Mouse (Mus musculus) midbrain, embryonic 11.5 days (tissue): Measurements from ENCODE around the gene Pde6g. TPM values are rescaled to one million over a fixed set of nuclear protein-coding genes. Genes with fewer than 3 reads are reported as not detected.
A peak's percentile ranks its signal among the peaks of the same experiment; 100 is the strongest.

Experiments
- ATAC-seq: fragments of 200-750 bp; cut with Nextera tagmentation; 2 replicates; pipeline ENCODE4 v1.8.0; 2017; ENCODE audit warnings: moderate TSS enrichment, moderate library complexity; ENCODE audit not compliant: low FRiP score
- DNase-seq: peaks from one replicate; pipeline ENCODE4 v3.0.0; 2015; ENCODE audit warnings: low spot score; ENCODE audit errors: missing footprints
- H3K27ac ChIP-seq: fragments of 300-500 bp; sonication (generic); 2 replicates; pipeline ENCODE4 v1.5.1; 2014; ENCODE audit warnings: low read depth, low read length
- H3K27me3 ChIP-seq: fragments of 300-500 bp; sonication (generic); 2 replicates; pipeline ENCODE4 v1.6.1; 2014; ENCODE audit warnings: mild to moderate bottlenecking, low read length, moderate library complexity, mixed read lengths; ENCODE audit not compliant: control insufficient read depth, insufficient read depth
- H3K36me3 ChIP-seq: fragments of 300-500 bp; sonication (generic); 2 replicates; pipeline ENCODE4 v1.6.1; 2014; ENCODE audit warnings: mild to moderate bottlenecking, low read length, moderate library complexity, mixed read lengths; ENCODE audit not compliant: control insufficient read depth, insufficient read depth
- H3K4me1 ChIP-seq: fragments of 300-500 bp; sonication (generic); 2 replicates; pipeline ENCODE4 v1.6.1; 2014; ENCODE audit warnings: low read length; ENCODE audit not compliant: control insufficient read depth, insufficient read depth
- H3K4me2 ChIP-seq: fragments of 300-500 bp; sonication (generic); 2 replicates; pipeline ENCODE4 v1.6.1; 2014; ENCODE audit warnings: mild to moderate bottlenecking, moderate library complexity
- H3K4me3 ChIP-seq: fragments of 300-500 bp; sonication (generic); 2 replicates; pipeline ENCODE4 v1.5.1; 2014; ENCODE audit warnings: low read depth, low read length
- H3K9ac ChIP-seq: fragments of 300-500 bp; sonication (generic); 2 replicates; pipeline ENCODE4 v1.6.1; 2014; ENCODE audit warnings: low read length
- H3K9me3 ChIP-seq: fragments of 300-500 bp; sonication (generic); 2 replicates; pipeline ENCODE4 v1.6.1; 2016; ENCODE audit warnings: low read length; ENCODE audit not compliant: control insufficient read depth
- WGBS: fragments of 180-500 bp; shearing (Covaris S2); extraction: QIAGEN DNeasy Blood & Tissue Kit; methylation state at CpG from one replicate; pipeline ENCODE4 v1.1.7; 2014; 5-methylcytosine and 5-hydroxymethylcytosine counted together
- polyA plus RNA-seq: library from polyadenylated mRNA; unstranded; fragments of >200 nt; fragmentation: Nextera tagmentation; extraction: Ambion mirVana; gene quantifications from 2 replicates; pipeline ENCODE4 v1.2.1, GENCODE M21; 2014

The Pde6g gene
- polyA plus RNA-seq, 1 experiment from 2014 or later = 0.41 TPM

DNA sequence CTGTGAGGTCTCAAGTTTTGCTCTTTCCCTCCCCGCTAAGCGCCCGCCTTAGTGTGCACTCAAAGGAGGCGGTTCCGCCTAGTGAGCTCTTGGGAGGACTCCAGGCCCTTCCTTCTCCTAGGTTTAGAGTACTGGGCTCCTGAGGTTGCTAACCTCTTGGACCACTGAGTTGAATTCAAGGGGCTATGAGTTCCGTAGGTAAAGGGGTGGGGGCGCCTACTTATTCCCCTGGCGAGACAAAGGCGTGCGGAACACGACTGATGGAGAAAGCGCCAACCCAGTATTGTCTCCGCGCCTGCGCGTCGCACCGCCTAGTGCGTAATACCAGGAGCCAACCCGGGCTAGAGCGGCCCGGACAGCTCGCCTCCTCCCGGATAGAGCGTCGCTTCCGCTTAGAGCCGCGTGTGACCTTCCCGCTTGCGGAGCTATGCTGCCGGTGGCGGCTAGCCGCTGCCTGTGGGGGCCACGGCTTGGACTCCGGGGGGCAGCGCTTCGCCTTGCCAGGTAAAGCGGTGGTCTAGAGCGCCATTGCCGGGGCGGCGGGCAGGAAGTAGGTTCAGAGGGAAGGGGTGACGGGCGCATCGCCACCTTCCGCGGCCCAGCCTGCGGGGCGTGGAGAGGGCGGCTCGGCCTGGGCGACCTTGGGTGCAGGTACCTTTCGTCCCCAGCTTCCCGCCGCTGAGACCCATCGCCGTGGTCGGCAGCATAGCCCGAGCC, 31.1 kb upstream of the Pde6g start, which contains the start of gene Mrpl12:
Mrpl12 (plus strand) TSS at position 349 of the 717 bp plus-strand sequence.
- peak; percentile 96 for ATAC-seq

DNA sequence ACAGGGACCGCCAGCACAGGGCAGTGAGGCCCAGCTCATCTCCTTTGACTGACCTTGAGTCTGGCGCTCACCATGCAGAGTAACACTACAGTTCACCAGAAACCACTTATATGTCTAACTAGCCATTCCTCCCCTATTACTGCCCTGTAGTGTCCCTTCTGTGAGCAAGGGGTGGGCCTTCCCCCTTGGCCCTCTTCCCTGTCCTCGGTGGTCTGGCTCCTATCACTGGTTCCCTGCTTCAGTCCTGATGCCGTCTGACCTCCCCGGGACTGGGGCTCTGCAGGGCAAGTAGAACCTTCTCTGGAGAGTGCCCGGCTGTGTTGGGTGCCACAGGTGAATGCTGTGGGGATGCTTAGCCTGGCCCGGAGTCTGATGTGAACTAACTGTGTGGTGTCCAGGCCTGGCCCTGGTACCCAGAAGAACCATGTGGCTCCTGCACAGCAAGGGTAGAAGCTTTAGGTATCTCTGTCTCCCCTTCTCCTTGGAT, 30.2 kb upstream of the Pde6g start:
- Histone ChIP-seq H3K9ac (peak overlapping the region; percentile 94), H3K27ac (no peak overlapping the region; the same call in 1 of the 2 replicates), H3K4me2 (peak overlapping the region; percentile 89), H3K27me3 (no peaks in the 10 kb centered on the region), H3K9me3 (no peaks in the 10 kb centered on the region), H3K4me1 (peaks cover 16% of the 10 kb centered on the region), H3K4me3 (peak overlapping the region; percentile 98), H3K36me3 (peaks cover 40% of the 10 kb centered on the region)
- no peak for ATAC-seq
- WGBS = 89% methylated on average over 7 of the region's 7 CpGs
- no peak for DNase-seq

More for the DNA sequence above, 31.1 kb upstream of the Pde6g start, which contains the start of gene Mrpl12:
- Histone ChIP-seq H3K27me3 (no peaks in the 10 kb centered on the region), H3K4me2 (peak within 1 kb of the TSS; percentile 89), H3K9me3 (no peaks in the 10 kb centered on the region), H3K4me1 (peaks cover 16% of the 10 kb centered on the region), H3K36me3 (peaks cover 37% of the 10 kb centered on the region), H3K27ac (peak within 1 kb of the TSS; percentile 57), H3K4me3 (peak within 1 kb of the TSS; percentile 98), H3K9ac (peak within 1 kb of the TSS; percentile 94)
- peak; percentile 98 for DNase-seq
- WGBS = under 1% methylated on average over 60 of the region's 60 CpGs

DNA sequence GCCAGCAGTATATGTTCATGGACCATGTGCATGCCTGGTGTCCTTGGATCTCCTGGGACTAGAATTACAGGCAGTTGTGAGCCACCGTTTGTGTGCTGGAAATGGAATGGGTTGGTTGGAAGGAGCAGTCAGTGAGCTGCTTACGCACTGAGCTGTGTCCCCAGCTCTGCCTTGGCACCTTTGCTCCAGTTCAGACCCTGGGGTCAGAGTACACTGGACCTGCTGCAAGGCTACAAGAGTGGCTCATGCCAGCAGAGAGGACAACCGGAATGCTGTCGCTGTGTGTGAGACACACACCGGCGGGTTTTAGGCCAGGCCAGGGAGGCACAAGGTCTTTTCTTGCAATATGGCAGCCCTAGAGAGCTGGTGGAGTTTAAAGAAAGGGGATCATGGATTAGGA, 18.8 kb upstream of the Pde6g start:
- no peaks in the 10 kb centered on the region for H3K27me3 ChIP-seq
- DNase-seq (no peak), ATAC-seq (no peak)
- 96% methylated on average over 6 of the region's 6 CpGs for WGBS
- H3K4me1 ChIP-seq = peaks cover 7% of the 10 kb centered on the region
- H3K9me3 ChIP-seq = no peaks in the 10 kb centered on the region
- H3K9ac ChIP-seq = no peak overlapping the region
- no peak overlapping the region for H3K4me2 ChIP-seq
- peaks cover 27% of the 10 kb centered on the region for H3K36me3 ChIP-seq
- no peak overlapping the region for H3K4me3 ChIP-seq
- no peak overlapping the region for H3K27ac ChIP-seq

DNA sequence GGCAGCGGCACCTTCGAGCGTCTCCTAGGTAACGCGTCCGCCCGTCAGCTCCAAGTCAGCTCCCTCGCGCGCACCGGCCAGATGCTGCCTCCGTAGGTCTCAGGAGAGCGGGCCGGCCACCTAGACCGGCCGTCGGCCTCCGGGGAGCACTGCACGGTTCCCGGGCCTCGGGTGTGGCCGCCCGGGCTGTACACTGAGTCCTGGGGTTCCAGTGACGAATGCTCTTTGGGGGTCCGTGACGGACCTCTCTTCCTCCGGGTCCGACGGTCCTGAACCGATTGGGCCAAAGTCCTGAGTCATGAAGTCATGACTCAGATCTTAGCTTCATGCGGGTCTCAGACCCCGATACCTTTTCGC, 14.4 kb upstream of the Pde6g start:
- Histone ChIP-seq H3K9me3 (no peaks in the 10 kb centered on the region), H3K27me3 (no peaks in the 10 kb centered on the region), H3K4me1 (peaks cover 15% of the 10 kb centered on the region), H3K9ac (peak overlapping the region; percentile 84), H3K4me2 (peak overlapping the region; percentile 90), H3K36me3 (peaks cover 15% of the 10 kb centered on the region), H3K27ac (peak overlapping the region; percentile 30), H3K4me3 (peak overlapping the region; percentile 92)
- ATAC-seq = no peak
- DNase-seq = no peak
- WGBS = 2% methylated on average over 33 of the region's 33 CpGs

DNA sequence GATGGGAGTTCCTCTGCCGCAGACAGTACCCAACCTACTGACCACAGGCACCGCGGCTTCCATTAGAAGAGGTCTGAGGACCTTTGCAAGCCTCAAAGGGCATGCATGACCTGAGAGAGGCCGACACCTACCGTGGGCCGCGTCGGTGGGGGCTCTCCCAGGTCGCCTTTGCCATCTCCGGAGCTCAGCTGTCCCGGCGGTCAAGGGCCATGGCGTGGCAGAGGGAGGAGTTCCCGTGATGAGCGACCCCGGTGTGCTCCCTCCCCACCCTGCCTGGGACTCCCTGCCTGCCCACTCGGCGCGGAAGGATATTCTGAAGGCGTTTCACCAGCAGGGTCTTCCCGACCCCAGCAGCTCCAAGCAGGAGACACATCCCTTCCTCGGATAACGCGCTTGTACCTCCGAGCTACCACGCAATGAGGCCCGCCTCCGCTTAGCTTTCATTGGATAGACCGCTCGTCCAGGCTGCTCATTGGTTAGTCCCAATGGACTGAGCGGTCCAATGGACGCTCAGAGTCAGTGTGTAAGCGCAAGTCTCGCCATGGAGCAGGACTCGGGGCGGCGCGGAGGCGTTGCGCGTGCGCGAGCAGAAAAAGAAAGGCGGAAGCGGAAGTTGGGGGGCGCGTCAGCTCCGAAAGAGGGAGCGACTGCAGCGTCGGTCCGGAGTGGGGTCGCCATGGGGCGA, 13.9 kb upstream of the Pde6g start, which contains the start of gene Arl16:
Arl16 (minus strand) TSS at position 557 of the 685 bp plus-strand sequence.
- Histone ChIP-seq H3K27ac (peak within 1 kb of the TSS; percentile 69), H3K27me3 (no peaks in the 10 kb centered on the region), H3K4me3 (peak within 1 kb of the TSS; percentile 92), H3K4me1 (peaks cover 15% of the 10 kb centered on the region), H3K9me3 (no peaks in the 10 kb centered on the region), H3K4me2 (peak within 1 kb of the TSS; percentile 96), H3K36me3 (peaks cover 14% of the 10 kb centered on the region), H3K9ac (peak within 1 kb of the TSS; percentile 88)
- WGBS = under 1% methylated on average over 54 of the region's 54 CpGs
- DNase-seq (peak; percentile 99), ATAC-seq (peak; percentile 100)

DNA sequence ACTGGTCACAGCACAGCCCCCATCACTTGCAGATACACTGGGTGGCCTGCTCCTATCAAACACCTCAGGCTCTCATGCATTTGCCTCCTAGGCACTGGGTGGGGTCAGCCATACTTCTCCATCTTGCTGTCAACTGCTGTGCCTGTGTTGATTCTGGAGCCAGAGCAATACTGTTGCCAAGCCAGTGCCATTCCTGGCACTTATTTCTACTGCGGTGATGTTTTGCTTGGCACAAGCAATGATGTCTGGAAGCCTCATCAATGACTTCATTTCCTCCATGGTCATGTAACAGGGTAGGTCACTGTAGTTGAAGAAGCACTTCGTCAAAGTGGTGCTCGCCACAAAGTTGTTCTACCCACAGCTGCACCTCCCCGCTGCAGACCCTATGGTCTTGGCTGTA, 12.2 kb upstream of the Pde6g start:
- H3K4me3 ChIP-seq = no peak overlapping the region

DNA sequence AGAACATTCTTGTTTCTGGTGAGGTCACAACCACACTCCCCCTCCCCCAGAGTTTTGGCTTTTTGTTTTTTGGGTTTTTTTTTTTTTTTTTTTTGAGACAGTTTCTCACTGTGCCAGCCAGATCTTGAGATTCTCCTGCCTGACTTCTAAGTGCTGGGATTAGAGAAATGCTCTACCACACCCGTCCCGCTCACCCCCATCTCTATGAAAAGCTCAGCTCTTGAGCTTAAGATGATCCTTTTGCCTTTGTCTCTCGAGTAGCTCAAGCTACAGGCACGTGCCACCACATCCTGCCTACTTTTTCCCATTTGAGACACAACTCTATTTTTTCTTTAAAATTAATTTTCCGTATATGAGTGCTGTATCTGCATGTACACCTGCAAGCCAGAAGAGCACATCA, 11.1 kb upstream of the Pde6g start:
- Histone ChIP-seq H3K4me2 (no peak overlapping the region), H3K27me3 (no peaks in the 10 kb centered on the region), H3K4me1 (peaks cover 15% of the 10 kb centered on the region), H3K36me3 (peaks cover 12% of the 10 kb centered on the region), H3K27ac (no peak overlapping the region), H3K4me3 (no peak overlapping the region), H3K9ac (no peak overlapping the region), H3K9me3 (no peaks in the 10 kb centered on the region)
- DNase-seq (no peak), ATAC-seq (no peak)
- WGBS = 90% methylated on average over 5 of the region's 5 CpGs

More for the DNA sequence above, 12.2 kb upstream of the Pde6g start:
- no peak overlapping the region for H3K27ac ChIP-seq
- peaks cover 9% of the 10 kb centered on the region for H3K36me3 ChIP-seq
- H3K9ac ChIP-seq = no peak overlapping the region
- ATAC-seq (no peak), DNase-seq (no peak)
- no peak overlapping the region for H3K4me2 ChIP-seq
- H3K27me3 ChIP-seq = no peaks in the 10 kb centered on the region
- no peaks in the 10 kb centered on the region for H3K9me3 ChIP-seq
- peaks cover 15% of the 10 kb centered on the region for H3K4me1 ChIP-seq
- WGBS = 99% methylated on average over 4 of the region's 4 CpGs

DNA sequence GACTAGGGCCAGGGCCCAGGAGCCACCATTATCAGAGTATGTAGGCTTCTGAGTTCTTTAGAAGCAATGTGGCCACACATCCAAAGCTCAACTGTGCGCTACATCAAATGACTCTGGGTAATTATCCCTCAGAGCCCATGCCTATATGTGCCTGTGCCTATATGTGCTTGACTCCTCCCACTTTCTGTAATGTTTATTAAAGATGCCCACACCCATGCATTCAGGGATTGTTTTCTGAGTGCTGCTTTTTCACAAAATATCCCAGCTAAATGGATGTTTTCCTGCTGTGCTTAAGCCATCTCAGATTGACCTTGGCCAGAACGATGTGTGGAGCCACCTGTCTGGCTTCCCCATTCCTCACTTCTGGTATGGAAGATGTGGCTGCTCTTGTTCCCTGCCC, 10.2 kb upstream of the Pde6g start:
- H3K9me3 ChIP-seq = no peaks in the 10 kb centered on the region
- no peak overlapping the region for H3K4me2 ChIP-seq
- peaks cover 12% of the 10 kb centered on the region for H3K36me3 ChIP-seq
- no peaks in the 10 kb centered on the region for H3K27me3 ChIP-seq
- WGBS = 94% methylated on average over 2 of the region's 2 CpGs
- H3K4me3 ChIP-seq = no peak overlapping the region
- H3K27ac ChIP-seq = no peak overlapping the region
- ATAC-seq = no peak
- peaks cover 18% of the 10 kb centered on the region for H3K4me1 ChIP-seq
- DNase-seq = no peak
- no peak overlapping the region for H3K9ac ChIP-seq
